Mouse (Mus musculus): ENCODE results near the gene Tmem151b.

Gene Tmem151b

DNA sequence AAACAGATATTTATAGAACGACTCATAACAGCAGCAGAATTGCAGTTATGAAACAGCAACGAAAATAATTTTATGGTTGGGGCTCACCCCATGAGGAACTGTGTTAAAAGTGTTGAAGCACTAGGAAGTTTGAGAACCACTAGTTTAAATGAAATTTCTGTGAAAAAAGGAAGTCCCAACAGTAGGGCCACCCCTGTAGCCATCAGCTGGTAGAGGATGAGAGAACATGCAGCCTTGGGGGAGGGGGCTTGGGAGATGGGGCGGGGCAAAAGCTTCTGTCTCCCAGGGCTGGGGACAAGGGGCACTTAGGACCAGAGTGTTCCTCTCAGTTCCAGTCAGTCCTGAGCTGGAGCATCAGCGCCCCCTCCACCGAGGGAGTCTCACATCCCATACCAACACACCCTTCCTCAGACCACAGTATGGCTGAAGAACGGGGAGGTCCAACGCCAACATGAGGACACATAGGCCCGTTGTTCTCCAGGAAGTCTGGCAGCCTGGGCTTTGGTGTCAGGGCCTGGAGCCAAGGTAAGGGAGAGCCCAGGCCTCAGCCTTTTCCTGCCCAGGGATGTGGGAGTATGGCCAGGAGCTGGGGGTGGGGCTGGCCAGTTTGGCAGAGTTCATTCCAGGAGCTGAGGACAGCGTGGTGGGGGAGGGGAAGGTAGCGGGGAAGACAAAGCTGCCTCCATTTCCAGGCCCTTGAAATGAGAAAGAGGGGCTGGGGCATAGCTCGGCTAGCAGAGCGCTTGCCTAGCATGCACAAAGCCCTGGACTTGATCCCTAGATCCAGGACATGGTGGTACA is 34.8 kb upstream of the Tmem151b start:
- peak; percentile 65 to 75 for DNase-seq

GRCm38 (mm10) chr17:45582715-45583355 is 33.4 kb upstream of the Tmem151b start:
- DNase-seq: no peak

DNA sequence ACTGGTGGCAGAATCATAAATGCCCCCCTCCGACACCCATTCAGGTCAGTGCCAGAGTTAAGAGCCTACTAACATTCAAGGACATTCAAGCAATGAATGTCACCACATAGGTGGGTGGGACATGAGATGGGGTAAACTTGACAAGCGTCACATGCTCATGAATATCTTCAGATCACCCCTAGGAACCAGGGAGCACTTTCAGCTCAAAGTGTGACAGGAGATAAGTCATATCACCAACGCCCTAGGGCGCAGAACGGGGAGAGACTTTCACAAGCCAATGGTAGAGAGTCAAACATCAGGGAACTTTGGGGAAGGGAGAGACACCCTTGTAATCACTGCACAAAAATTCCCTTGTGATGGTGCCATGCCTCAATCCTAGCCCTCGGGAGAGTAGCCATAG is 32.7 kb upstream of the Tmem151b start:
- DNase-seq: no peak

DNA sequence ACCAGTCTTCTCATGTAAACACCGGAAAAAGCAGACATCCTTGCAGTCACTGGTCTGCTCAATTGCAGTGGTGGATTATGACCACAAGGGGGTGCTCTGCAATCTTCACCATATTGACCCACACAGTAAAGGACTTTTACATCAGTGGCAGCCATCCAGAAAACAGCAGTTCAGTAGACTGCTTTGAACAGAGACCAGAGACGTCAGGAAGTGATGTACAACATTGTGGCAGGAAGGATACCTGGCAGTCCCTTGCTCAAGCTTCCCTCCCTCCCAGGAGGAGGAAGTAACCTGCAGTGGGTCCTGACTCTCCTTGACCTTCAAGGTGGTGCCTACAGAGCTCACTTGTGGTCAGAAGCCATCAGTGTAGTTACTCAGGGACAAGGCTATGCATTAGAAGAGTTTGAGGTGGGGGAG is 32.1 kb upstream of the Tmem151b start:
- peak; percentile 72 to 75 for DNase-seq

GRCm38 (mm10) chr17:45580958-45581477 is 31.5 kb upstream of the Tmem151b start:
- no peak for DNase-seq

GRCm38 (mm10) chr17:45579554-45579953 is 30.1 kb upstream of the Tmem151b start:
- DNase-seq: no peak

GRCm38 (mm10) chr17:45578843-45579242 is 29.4 kb upstream of the Tmem151b start:
- DNase-seq: no peak

DNA sequence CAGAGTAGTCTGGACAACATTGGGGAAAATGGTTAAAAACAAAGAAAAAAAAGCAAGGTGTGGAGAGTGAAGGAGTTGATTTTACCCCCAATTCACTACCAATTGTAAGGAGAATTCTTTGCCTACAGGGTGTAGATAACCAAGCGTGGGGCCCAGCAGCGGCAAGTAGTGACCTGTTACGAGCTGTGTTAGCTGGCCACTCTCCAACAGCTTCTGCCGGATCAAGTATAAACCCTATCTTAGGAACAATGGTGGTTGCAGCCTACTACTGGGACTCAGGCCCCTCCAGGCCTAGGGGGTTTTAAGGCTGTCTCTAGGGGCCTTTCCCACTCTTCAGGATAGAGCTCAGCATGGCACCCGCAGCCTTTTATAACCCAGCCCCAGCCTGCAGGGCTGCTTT is 28.8 kb upstream of the Tmem151b start:
- DNase-seq: no peak

DNA sequence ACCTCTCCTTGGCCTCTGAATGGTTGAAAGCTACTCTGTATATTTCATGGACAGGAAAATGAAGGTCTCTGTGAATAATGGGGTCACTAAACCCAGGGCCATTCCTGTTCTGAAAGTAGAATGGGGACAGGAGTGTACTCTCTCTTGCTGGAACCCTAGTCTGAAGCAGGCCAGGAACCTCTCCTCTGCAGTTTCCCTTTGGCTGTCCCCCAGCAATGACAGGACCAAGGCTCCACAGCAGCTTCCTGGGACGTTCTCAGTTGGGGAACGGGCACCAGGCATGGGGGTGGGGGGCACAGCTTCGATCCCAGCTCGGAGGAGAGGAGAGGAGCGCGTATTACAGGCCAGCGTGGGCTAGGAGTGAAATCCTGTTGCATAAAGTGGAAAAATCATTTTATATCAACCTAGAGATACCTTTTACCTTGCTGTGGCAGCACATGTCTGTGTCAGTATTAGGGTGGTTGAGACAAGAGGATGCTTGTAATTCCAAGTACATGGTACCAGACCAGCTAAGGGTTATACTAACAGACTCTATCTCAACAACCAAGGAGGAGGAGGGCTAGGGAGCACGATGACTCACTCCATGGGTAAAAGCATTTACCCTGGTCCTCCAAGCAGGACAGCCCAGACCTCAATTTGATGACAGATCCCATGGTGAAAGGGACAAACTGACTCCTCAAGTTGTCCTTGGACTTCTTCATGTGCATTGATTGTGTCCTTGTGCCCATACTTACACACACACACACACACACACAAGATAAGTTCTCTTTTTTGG is 25.8 kb upstream of the Tmem151b start:
- no peak for DNase-seq

DNA sequence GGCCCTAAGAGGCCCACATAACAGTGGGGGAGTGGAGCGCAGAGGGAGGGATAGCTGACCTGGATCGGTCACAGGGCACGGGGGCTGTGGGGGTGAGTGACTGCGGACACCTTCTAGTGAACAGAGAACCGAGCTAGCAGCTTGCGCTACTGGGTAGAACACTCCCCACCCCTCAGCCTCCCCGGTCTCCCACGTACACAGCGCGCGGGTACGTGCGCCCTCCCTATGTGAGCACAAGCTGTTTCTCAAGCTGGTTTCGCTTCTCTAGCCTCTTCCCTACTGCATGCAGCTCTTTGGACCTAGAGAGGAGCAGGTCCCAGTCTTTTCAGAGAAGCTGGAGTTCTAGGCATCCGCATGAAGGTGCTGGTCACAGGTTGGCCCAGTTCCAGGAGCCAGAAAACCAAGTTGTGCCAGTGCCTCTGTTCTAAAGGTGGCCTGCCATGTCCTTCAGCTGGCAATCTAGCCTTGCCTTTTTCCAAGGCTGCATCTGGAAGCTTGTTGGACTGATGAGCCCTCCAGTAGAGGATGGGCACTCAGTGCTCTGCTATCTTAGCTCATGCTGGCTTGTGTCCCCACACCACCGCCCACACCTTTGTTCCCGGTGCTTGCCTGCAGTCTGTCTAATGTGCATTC is 24.8 kb upstream of the Tmem151b start:
- DNase-seq: peak; percentile 80

GRCm38 (mm10) chr17:45573780-45574123 is 24.3 kb upstream of the Tmem151b start:
- peak; percentile 97 to 98 for DNase-seq

GRCm38 (mm10) chr17:45573087-45573779 is 23.8 kb upstream of the Tmem151b start, which contains the start of gene Hsp90ab1:
Hsp90ab1 (minus strand) TSS chr17:45573271.
- DNase-seq: peak; percentile 98 to 99

DNA sequence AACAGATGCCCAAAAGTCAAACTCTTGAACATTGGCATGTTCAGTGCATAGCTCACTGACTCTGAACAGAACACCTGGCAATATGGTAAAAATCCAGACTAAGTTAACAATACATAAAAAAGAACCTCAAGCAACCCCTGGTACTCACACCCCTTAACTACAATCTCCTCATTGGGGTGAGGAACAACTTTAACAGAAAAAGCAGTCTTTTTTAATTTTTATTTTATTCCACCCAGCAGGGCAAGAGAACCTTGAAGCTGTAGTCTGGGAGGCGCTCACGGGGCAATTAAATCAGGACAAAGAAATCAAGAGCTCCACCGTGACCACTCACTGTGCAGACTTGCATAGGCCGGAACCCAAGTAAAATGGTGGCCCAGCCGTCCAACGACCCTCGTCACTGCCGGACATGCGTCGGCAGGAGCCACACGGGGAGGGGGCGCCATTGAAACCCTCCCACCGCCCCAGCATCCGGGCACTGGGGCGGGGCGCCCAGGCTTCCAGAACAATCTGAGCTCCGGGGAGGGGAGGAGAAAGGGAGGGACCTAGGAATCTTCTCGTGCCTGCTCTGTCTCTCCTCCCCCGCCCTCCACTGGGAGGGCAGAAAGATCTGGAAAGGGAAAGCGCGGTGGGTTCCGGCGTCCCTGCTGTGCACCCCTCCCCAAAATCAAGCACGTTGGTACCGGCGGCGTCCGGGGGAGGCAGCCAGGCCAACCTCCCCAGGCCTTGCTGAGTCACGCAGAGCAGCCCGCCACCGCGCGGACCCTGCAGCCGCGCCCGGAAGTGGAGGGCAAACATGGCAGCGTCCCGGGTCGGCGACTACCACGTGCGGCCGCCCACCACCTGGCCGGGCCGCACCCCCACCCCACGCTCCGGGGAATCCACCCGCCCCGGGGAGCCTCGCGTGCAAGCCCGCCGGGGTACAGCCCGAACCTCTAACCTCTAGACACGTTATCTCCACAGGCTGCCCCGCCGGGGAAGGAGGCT is 22.9 kb upstream of the Tmem151b start:
- DNase-seq: peak; percentile 65 to 69

DNA sequence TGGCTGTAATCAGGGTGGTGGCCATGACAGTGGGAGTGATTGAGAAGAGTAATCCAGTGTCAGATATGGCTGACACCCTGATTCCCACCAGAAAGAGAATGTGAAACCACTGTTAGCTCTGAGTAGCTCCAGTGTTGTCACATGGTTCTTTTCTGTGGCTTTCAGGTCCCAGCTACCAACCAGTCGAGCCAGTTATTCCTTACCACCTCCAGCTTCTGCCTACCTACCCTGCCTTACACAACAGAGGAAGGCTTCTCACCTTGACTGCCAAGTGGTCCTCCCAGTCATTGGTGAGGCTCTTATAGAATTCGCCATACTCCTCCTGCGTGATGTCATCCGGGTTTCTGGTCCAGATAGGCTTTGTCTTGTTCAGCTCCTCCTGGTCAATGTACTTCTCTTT is 20.5 kb upstream of the Tmem151b start:
- no peak for DNase-seq

GRCm38 (mm10) chr17:45568990-45569389 is 19.5 kb upstream of the Tmem151b start:
- DNase-seq: no peak

GRCm38 (mm10) chr17:45567162-45567601 is 17.7 kb upstream of the Tmem151b start:
- DNase-seq: no peak

DNA sequence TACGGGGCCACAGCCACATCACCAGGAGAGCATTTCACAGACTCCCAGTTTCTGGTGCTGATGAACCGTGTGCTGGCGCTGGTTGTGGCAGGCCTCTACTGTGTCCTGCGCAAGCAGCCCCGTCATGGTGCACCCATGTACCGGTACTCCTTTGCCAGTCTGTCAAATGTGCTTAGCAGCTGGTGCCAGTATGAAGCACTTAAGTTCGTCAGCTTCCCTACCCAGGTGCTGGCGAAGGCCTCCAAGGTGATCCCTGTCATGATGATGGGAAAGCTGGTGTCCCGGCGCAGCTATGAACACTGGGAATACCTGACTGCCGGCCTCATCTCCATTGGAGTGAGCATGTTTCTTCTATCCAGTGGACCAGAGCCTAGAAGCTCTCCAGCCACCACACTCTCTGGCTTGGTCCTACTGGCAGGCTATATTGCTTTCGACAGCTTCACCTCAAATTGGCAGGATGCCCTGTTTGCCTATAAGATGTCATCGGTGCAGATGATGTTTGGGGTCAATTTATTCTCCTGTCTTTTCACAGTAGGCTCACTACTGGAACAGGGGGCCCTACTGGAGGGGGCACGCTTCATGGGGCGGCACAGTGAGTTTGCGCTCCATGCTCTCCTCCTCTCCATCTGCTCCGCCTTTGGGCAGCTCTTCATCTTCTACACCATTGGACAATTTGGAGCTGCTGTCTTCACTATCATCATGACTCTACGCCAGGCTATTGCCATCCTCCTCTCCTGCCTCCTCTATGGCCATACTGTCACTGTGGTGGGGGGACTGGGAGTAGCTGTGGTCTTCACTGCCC is 17.1 kb upstream of the Tmem151b start:
- no peak for DNase-seq

DNA sequence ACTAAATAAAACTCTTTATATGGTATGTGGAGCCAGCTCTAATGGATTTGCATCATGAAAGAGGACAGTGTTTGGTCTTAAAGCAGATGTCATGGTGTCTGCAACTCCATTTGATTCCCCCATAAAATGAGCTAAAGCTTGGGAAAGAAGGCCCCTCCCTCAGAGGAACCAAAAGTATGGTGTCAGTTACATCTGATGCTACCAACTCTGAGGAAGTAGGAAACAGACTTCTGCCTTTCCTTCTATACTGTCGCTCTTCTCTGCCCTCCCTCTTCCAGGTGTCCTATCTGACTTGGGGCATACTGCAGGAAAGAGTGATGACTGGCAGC is 16.5 kb upstream of the Tmem151b start:
- no peak for DNase-seq

- DNase-seq: no peak
Observed at GRCm38 (mm10) chr17:45565103-45565502, 15.6 kb upstream of the Tmem151b start.

DNA sequence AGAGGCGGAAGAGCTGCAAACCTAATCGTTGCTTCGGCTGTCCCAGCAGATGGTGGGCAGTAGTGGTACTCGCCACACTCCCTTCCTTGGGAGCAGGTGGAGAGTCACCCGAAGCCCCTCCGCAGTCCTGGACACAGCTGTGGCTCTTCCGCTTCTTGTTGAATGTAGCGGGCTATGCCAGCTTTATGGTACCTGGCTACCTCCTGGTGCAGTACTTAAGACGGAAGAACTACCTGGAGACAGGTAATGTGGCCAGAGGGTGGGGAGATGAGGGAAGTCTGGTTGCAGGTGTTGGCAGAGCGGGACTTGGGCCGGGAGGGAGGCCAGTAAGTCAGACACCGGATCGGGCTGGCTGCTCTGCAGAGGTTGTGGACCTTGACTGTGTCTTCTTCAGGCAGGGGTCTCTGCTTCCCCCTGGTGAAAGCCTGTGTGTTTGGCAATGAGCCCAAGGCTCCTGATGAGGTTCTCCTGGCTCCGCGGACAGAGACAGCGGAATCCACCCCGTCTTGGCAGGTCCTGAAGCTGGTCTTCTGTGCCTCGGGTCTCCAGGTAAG is 15.1 kb upstream of the Tmem151b start:
- DNase-seq: no peak

Data from cerebellum, postnatal 36 days (tissue).